Mouse (Mus musculus) right cerebral cortex, postnatal 36 days (tissue): ENCODE measurements around the gene Mcl1.

Experiments
- DNase-seq, 2 experiments: peaks; one replicate each; pipeline ENCODE4 v3.0.0; 2022; ENCODE audit warnings: low spot score in 2 of 2, mixed read lengths in 1 of 2

The Mcl1 gene

GRCm38 (mm10) chr3:95707497-95707896 lies 48.9 kb downstream of the Mcl1 start:
- no peak for DNase-seq

DNA sequence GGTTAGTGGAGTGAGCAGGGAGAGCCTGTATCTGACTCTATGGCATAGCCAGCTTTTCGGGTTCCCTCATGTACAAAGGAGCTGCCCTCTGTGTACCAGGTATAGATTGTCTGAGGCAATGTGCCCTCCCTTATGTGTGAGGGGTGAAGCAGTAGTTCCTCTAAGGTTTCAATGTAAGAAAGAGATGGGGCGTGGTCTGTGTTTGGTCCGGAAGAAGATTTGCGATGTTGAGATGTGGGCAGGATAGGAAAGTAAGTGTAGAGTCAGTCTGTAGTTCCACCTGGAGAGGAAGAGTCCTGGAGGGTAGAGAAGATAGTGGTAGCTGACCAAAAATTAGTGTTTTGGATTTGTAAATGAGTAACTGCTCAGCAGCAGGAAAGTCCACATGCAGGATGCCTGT lies 50.5 kb downstream of the Mcl1 start:
- no peak for DNase-seq

GRCm38 (mm10) chr3:95709967-95710366 lies 51.4 kb downstream of the Mcl1 start:
- no peak for DNase-seq
